ENCODE assay signal across 8 mouse cellular contexts in the genomic region with DNA sequence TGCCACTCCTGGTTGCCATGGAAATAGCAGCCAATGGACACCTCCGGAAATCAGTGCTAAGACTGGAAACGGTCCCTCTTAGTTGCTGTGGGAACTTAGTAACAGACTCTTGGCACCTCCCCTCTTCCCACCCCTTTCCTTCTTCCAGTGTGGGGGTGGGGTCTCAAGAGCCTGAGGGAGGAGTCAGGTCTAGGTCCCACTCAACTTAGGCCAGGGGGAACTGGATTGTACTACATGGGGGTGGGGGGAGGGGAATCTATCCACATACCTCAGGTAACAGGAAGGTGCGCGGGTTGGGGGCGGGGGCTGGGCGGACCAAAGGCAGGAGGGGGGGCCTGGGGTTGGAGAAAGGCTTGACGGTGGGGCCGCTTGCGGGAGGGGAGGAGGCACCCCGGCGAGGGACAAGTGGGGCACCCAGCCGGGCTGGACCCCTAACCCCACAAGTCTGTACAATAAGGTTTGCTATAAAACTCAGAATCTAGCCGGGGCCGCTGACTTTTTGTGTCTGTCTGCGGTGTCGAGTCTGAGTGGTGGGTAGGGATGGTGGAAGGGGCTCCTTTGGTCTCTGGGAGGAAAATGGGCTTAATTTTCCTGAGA. TPM values are rescaled to one million over a fixed set of nuclear protein-coding genes. Genes with fewer than 3 reads are reported as not detected.
DNase-seq lines count a peak whose midpoint lies in the region; ATAC-seq and TF ChIP-seq lines count a peak whose summit lies in the region.

No protein-coding gene starts in this region.

- TF ChIP-seq CTCF in gastrocnemius, adult 2 months (IDR thresholded peaks at IDR 0.05) = no peak
- TF ChIP-seq CTCF in hindbrain, postnatal 0 days (IDR thresholded peaks at IDR 0.05; ENCODE audit: low read depth) = no peak

- peak overlapping the region; percentile 70 for H3K4me2 ChIP-seq in hindbrain, postnatal 0 days (ENCODE audit: low read depth, low read length)

- peak overlapping the region; percentile 61 for H3K9ac ChIP-seq in hindbrain, postnatal 0 days (replicated peaks; ENCODE audit: low read length)

- intact Hi-C loops in gastrocnemius, adult 2 months (cut with DNase I) = no loop called here

- WGBS in hindbrain, postnatal 0 days = under 1% methylated on average over 16 of the region's 16 CpGs
- 1% methylated on average over 15 of the region's 16 CpGs for WGBS in macrophage (ENCODE audit: missing documents)

- H3K4me1 ChIP-seq in hindbrain, postnatal 0 days (ENCODE audit: insufficient read depth, low read length) = peaks cover 6% of the 10 kb centered on the region

- peak; percentile 99 for DNase-seq in ZHBTc4 (ENCODE audit: low read depth, low spot score)
- peak; percentile 93 to 95 for DNase-seq in cerebellum, postnatal 25 days
- DNase-seq in gastrocnemius, adult 2 months = peak; percentile 92
- peak; percentile 97 for DNase-seq in hindbrain, postnatal 0 days (ENCODE audit: low spot score)
- DNase-seq in left cerebral cortex, adult 18-20 months (ENCODE audit: low spot score in 2 of 2) = peak; percentile 94 to 96
- peak; percentile 97 to 99 for DNase-seq in right cerebral cortex, adult 2 months (ENCODE audit: low spot score in 2 of 2)
- DNase-seq in urinary bladder, postnatal 36 days (ENCODE audit: low spot score in 2 of 2) = peak; percentile 94 to 96

- H3K79me2 ChIP-seq in macrophage (ENCODE audit: inconsistent target) = peaks cover 18% of the 10 kb centered on the region; the same call in 1 of the 2 replicates

- peak overlapping the region; percentile 84 for H3K4me3 ChIP-seq in gastrocnemius, adult 2 months
- H3K4me3 ChIP-seq in hindbrain, postnatal 0 days (ENCODE audit: low read length) = peak overlapping the region; percentile 43
- H3K4me3 ChIP-seq in macrophage (ENCODE audit: inconsistent target) = peak overlapping the region; percentile 67

- H3K27me3 ChIP-seq in hindbrain, postnatal 0 days (ENCODE audit: insufficient read depth, low read length) = no peaks in the 10 kb centered on the region

- H3K27ac ChIP-seq in gastrocnemius, adult 2 months = peak overlapping the region; percentile 96
- H3K27ac ChIP-seq in hindbrain, postnatal 0 days = peak overlapping the region; percentile 83
- H3K27ac ChIP-seq in macrophage = peak overlapping the region; percentile 78

- H3K9me3 ChIP-seq in hindbrain, postnatal 0 days (ENCODE audit: low read length) = no peaks in the 10 kb centered on the region

- peaks cover 30% of the 10 kb centered on the region; the same call in 1 of the 2 replicates for H3K36me3 ChIP-seq in hindbrain, postnatal 0 days (ENCODE audit: insufficient read depth, low read length)
- H3K36me3 ChIP-seq in macrophage (ENCODE audit: inconsistent target) = 0 out of 2 replicates have a peak, but pooled peaks cover 6% of the 10 kb centered on the region

- ATAC-seq in hindbrain, postnatal 0 days = peak; percentile 94

RNA-seq across cellular contexts. Expression of gene Orai3, which starts 0.5 kb away (rescaled TPM):
- total RNA-seq in gastrocnemius, adult 2 months (2021) = 10 to 100 TPM; 10.1 to 11.7 TPM
- 20.0 and 35.8 TPM in 2 replicates for total RNA-seq in hindbrain, postnatal 0 days (2014; rRNA removed)
- 10.8 and 11.3 TPM in 2 replicates for polyA plus RNA-seq in hindbrain, postnatal 0 days (2015; fragmentation: Nextera tagmentation; extraction: Ambion mirVana)
- 10 to 100 TPM; 16.8 to 20.5 TPM for total RNA-seq in left cerebral cortex, adult 18-20 months (2021)
- 10 to 100 TPM in 13 of 26 experiments, 1 to 10 TPM in 13; 5.6 to 18.7 (median 9.6) TPM for total RNA-seq in macrophage (2018; cell fraction: chromatin; rRNA removed)
- total RNA-seq in macrophage (2018; cell fraction: cytosol; rRNA removed) = 10 to 100 TPM; 20.7 to 47.9 (median 36.3) TPM
- 10 to 100 TPM in 25 of 26 experiments, 1 to 10 TPM in 1; 10.0 to 33.8 (median 19.3) TPM for total RNA-seq in macrophage (2018; cell fraction: nucleus; rRNA removed)
- 31.3 to 38.6 TPM (median 33.4 TPM) in 3 replicates for polyA plus RNA-seq in macrophage (2018)

RNA-seq across cellular contexts. Expression of gene Setd1a, which starts 7.4 kb away (rescaled TPM):
- total RNA-seq in gastrocnemius, adult 2 months (2021) = 10 to 100 TPM; 15.3 to 20.8 TPM
- 17.8 and 18.2 TPM in 2 replicates for total RNA-seq in hindbrain, postnatal 0 days (2014; rRNA removed)
- polyA plus RNA-seq in hindbrain, postnatal 0 days (2015; fragmentation: Nextera tagmentation; extraction: Ambion mirVana) = 10.5 and 16.0 TPM in 2 replicates
- 10 to 100 TPM; 41.1 to 44.7 TPM for total RNA-seq in left cerebral cortex, adult 18-20 months (2021)
- 10 to 100 TPM; 26.9 to 77.9 (median 54.2) TPM for total RNA-seq in macrophage (2018; cell fraction: chromatin; rRNA removed)
- total RNA-seq in macrophage (2018; cell fraction: cytosol; rRNA removed) = 10 to 100 TPM in 24 of 26 experiments, 1 to 10 TPM in 2; 9.5 to 20.2 (median 15.4) TPM
- 10 to 100 TPM; 18.5 to 54.6 (median 32.5) TPM for total RNA-seq in macrophage (2018; cell fraction: nucleus; rRNA removed)
- 11.6 to 14.1 TPM (median 12.7 TPM) in 3 replicates for polyA plus RNA-seq in macrophage (2018)

RNA-seq across cellular contexts. Expression of gene Gm49388, which starts 16.3 kb away (rescaled TPM):
- 1 to 10 TPM; 1.9 to 2.1 TPM for total RNA-seq in gastrocnemius, adult 2 months (2021)
- 0.05 and 2.9 TPM in 2 replicates for total RNA-seq in hindbrain, postnatal 0 days (2014; rRNA removed)
- not detected in 2 replicates for polyA plus RNA-seq in hindbrain, postnatal 0 days (2015; fragmentation: Nextera tagmentation; extraction: Ambion mirVana)
- 1 to 10 TPM; 5.5 to 5.6 TPM for total RNA-seq in left cerebral cortex, adult 18-20 months (2021)
- 10 to 100 TPM in 1 of 26 experiments, 1 to 10 TPM in 9, under 1 TPM in 4, not detected in 12; 0.47 to 11.1 (median 2.4) TPM for total RNA-seq in macrophage (2018; cell fraction: chromatin; rRNA removed)
- total RNA-seq in macrophage (2018; cell fraction: cytosol; rRNA removed) = 1 to 10 TPM in 24 of 26 experiments, under 1 TPM in 1, not detected in 1; 0.71 to 5.1 (median 2.8) TPM
- total RNA-seq in macrophage (2018; cell fraction: nucleus; rRNA removed) = 1 to 10 TPM in 11 of 26 experiments, under 1 TPM in 1, not detected in 14; 0.84 to 8.0 (median 2.8) TPM
- polyA plus RNA-seq in macrophage (2018) = 0.49 to 3.2 TPM (median 0.57 TPM) in 3 replicates

RNA-seq across cellular contexts. Expression of gene Fbxl19, which starts 24.8 kb away (rescaled TPM):
- 1 to 10 TPM; 1.2 to 2.0 TPM for total RNA-seq in gastrocnemius, adult 2 months (2021)
- total RNA-seq in hindbrain, postnatal 0 days (2014; rRNA removed) = 191 and 192 TPM in 2 replicates
- polyA plus RNA-seq in hindbrain, postnatal 0 days (2015; fragmentation: Nextera tagmentation; extraction: Ambion mirVana) = 6.8 and 7.0 TPM in 2 replicates
- total RNA-seq in left cerebral cortex, adult 18-20 months (2021) = 10 to 100 TPM; 68.8 to 74.6 TPM
- total RNA-seq in macrophage (2018; cell fraction: chromatin; rRNA removed) = 10 to 100 TPM; 16.6 to 56.4 (median 42.0) TPM
- 10 to 100 TPM in 15 of 26 experiments, 1 to 10 TPM in 11; 6.9 to 16.6 (median 11.3) TPM for total RNA-seq in macrophage (2018; cell fraction: cytosol; rRNA removed)
- total RNA-seq in macrophage (2018; cell fraction: nucleus; rRNA removed) = 10 to 100 TPM; 12.2 to 39.3 (median 27.5) TPM
- 4.9 to 11.8 TPM (median 5.8 TPM) in 3 replicates for polyA plus RNA-seq in macrophage (2018)

RNA-seq across cellular contexts. Expression of gene Hsd3b7, which starts 31.3 kb away (rescaled TPM):
- 1 to 10 TPM; 4.7 to 6.2 TPM for total RNA-seq in gastrocnemius, adult 2 months (2021)
- total RNA-seq in hindbrain, postnatal 0 days (2014; rRNA removed) = 11.0 and 12.1 TPM in 2 replicates
- 10.3 and 11.3 TPM in 2 replicates for polyA plus RNA-seq in hindbrain, postnatal 0 days (2015; fragmentation: Nextera tagmentation; extraction: Ambion mirVana)
- total RNA-seq in left cerebral cortex, adult 18-20 months (2021) = 1 to 10 TPM; 4.7 to 5.3 TPM
- total RNA-seq in macrophage (2018; cell fraction: chromatin; rRNA removed) = 100 to 1,000 TPM in 14 of 26 experiments, 10 to 100 TPM in 12; 57.9 to 161 (median 103) TPM
- total RNA-seq in macrophage (2018; cell fraction: cytosol; rRNA removed) = 10 to 100 TPM; 25.1 to 48.5 (median 36.4) TPM
- total RNA-seq in macrophage (2018; cell fraction: nucleus; rRNA removed) = 100 to 1,000 TPM in 7 of 26 experiments, 10 to 100 TPM in 19; 46.6 to 154 (median 81.2) TPM
- polyA plus RNA-seq in macrophage (2018) = 14.9 to 55.1 TPM (median 55.0 TPM) in 3 replicates

Comparison
In these comparisons a context has a peak if more than half of its experiments do, and no peak if none do; other contexts are left out.
1. Peak in every context shown above with its lines: DNase-seq, ATAC-seq, H3K4me3 ChIP-seq and H3K27ac ChIP-seq.